Mouse (Mus musculus): Measurements from ENCODE around the gene Mast3. TPM values are rescaled to one million over a fixed set of nuclear protein-coding genes. Genes with fewer than 3 reads are reported as not detected.

The Mast3 gene
- polyA plus RNA-seq, 1 experiment from 2014 or later = 14.0 TPM

GRCm38 (mm10) chr8:70762118-70762517, 42.7 kb downstream of the Mast3 start:
- Histone ChIP-seq H3K9ac (no peak overlapping the region), H3K4me1 (peaks cover 40% of the 10 kb centered on the region), H3K36me3 (peaks cover 22% of the 10 kb centered on the region), H3K4me2 (replicated peaks) (no peak overlapping the region), H3K27me3 (no peaks in the 10 kb centered on the region), H3K4me3 (no peak overlapping the region), H3K27ac (no peak overlapping the region), H3K9me3 (no peaks in the 10 kb centered on the region)
- no peak for ATAC-seq (ENCODE audit: low FRiP score, low read depth)
- WGBS = 81% methylated on average over 1 of the region's 1 CpGs

GRCm38 (mm10) chr8:70760775-70761406, 44.0 kb downstream of the Mast3 start, which contains the start of gene Mpv17l2:
Gene Mpv17l2 (minus strand): TSS chr8:70760946.
- Histone ChIP-seq H3K36me3 (peaks cover 34% of the 10 kb centered on the region), H3K4me3 (peak within 1 kb of the TSS; percentile 74), H3K27ac (no peak within 1 kb of the TSS), H3K4me1 (peaks cover 32% of the 10 kb centered on the region), H3K9ac (peak within 1 kb of the TSS; percentile 85), H3K27me3 (no peaks in the 10 kb centered on the region), H3K9me3 (no peaks in the 10 kb centered on the region), H3K4me2 (replicated peaks) (peak within 1 kb of the TSS; percentile 99)
- ATAC-seq (ENCODE audit: low FRiP score, low read depth) = peak; percentile 96
- WGBS = under 1% methylated on average over 55 of the region's 55 CpGs

DNA sequence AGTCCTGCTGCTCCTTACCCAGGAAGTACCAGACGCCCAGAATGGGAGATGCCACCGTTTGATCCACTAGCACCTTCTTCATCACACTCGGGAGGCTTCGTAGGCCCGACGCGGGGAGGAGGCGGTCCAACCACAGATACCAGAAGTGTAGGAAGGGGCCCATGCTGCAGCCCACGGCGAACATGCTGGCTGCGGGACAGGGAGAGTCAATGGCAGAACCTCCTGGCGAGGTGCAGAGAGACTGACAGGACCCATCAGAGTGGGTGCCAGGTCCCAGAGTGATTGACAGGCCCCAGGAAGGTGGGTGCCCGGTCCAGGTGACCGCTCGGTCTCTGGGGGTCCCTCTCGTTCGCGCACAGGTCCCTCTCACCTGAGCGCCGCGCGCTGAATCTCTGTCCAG, 44.5 kb downstream of the Mast3 start:
- 0% methylated on average over 22 of the region's 22 CpGs for WGBS
- peak overlapping the region; percentile 85 for H3K9ac ChIP-seq
- no peak for ATAC-seq (ENCODE audit: low FRiP score, low read depth)
- peak overlapping the region; percentile 99 for H3K4me2 ChIP-seq (replicated peaks)
- no peaks in the 10 kb centered on the region for H3K27me3 ChIP-seq
- no peaks in the 10 kb centered on the region for H3K9me3 ChIP-seq
- peak overlapping the region; percentile 74 for H3K4me3 ChIP-seq
- peaks cover 35% of the 10 kb centered on the region for H3K36me3 ChIP-seq
- H3K27ac ChIP-seq = no peak overlapping the region
- peaks cover 32% of the 10 kb centered on the region for H3K4me1 ChIP-seq

DNA sequence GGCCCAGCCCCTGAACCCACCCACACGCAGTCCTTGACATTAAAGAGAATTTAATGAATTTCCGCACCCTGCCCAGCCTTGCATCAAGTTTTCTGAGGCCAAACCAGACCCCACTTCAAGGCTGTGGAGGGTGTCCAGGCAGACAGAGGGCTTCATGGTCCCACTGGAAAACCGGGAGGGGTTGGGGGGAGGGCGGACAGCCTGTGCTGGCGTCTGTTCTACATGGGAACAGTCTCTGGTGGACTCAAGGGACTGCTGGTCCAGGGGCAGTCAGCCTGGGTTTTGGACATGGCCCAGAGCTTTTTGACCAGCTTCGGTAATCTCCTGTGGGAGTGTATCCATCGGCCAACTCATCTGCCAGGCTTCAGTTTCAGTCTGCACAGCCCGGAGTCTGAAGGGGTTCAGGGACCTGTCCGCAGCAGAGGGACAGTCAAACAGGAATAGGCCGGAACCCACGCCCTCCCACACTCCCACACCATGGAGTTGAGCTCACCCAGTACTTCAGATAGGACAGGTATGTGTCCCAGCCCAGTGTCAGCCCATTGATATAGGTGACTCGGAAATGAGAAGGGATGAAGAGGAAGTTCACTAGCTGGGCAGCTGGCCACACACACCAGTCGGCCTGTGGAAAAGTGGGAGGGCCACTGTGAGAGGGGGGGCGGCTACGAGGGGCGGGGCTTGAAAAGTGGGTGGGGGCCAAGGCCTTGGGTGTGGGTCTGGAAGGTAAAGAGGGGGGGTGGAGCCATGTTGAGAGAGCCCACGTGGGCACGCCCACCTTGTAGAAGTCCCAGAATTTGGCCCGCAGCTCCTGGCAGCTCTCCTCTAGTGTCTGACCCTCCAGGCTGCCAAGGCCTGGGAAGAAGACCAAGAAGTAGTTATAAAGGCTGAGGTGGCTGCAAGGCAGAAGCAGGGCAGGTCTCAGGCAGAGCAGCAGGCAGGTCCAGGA, 46.0 kb downstream of the Mast3 start:
- no peak for ATAC-seq (ENCODE audit: low FRiP score, low read depth)
- no peaks in the 10 kb centered on the region for H3K27me3 ChIP-seq
- WGBS = 68% methylated on average over 19 of the region's 19 CpGs
- 0 out of 2 replicates have a peak overlapping the region, but pooled peaks have one; percentile 74 for H3K4me3 ChIP-seq
- H3K4me1 ChIP-seq = peaks cover 36% of the 10 kb centered on the region
- H3K4me2 ChIP-seq (replicated peaks) = peak overlapping the region; percentile 99; the same call in 1 of the 2 replicates
- H3K9me3 ChIP-seq = no peaks in the 10 kb centered on the region
- no peak overlapping the region for H3K27ac ChIP-seq
- no peak overlapping the region for H3K9ac ChIP-seq
- peaks cover 32% of the 10 kb centered on the region for H3K36me3 ChIP-seq

DNA sequence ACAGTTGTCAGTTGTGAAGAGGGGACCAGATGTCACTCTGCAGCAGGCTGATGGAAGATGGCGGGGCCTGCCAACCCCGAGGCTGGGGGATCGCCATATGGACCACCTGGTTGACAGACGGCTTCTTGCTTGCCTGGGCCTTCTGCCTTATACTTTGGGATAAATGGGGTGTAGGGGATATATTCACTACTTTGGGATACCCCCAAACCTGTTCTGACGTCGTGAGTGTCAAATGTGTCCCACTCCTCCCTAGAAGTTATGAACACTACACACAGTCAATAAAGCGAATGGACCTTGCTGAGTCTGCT, 46.6 kb downstream of the Mast3 start:
- H3K4me1 ChIP-seq = peaks cover 42% of the 10 kb centered on the region
- no peak overlapping the region for H3K27ac ChIP-seq
- 82% methylated on average over 7 of the region's 7 CpGs for WGBS
- no peaks in the 10 kb centered on the region for H3K9me3 ChIP-seq
- H3K27me3 ChIP-seq = no peaks in the 10 kb centered on the region
- peaks cover 32% of the 10 kb centered on the region for H3K36me3 ChIP-seq
- H3K4me2 ChIP-seq (replicated peaks) = no peak overlapping the region
- H3K9ac ChIP-seq = no peak overlapping the region
- ATAC-seq (ENCODE audit: low FRiP score, low read depth) = no peak
- H3K4me3 ChIP-seq = no peak overlapping the region

DNA sequence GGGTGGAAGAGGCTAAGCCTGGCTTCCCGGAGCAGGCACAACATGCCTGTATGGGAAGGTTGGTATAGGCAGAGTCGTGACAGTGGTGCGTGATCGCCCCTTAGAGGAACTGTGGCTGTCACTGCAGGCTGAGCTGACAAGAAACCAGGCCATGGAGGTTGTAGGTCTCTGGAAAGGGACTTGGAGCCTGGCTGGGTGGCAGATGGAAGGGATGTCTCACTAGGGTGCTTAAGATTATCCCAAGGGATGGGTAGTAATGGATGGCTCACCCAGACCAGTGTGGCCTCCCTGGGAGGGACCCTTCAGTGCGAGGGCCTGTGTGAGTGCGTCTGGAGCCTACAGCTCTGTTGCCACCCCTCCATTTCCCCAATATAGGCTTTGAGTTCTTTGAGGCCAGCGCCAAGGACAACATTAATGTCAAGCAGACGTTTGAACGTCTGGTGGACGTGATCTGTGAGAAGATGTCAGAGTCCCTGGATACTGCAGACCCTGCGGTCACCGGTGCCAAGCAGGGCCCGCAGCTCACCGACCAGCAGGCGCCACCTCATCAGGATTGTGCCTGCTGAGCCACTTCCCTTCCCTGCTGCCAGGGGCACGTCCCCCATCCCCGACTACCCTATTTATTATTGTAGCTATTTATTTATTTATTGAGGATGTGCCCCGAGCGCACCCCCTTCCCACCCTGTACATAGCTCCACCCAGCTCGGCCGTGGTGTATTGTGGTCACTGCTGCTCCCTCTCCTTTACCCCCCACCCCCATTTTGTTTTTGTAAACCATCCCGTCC, 47.1 kb downstream of the Mast3 start:
- Histone ChIP-seq H3K27ac (no peak overlapping the region), H3K4me2 (replicated peaks) (no peak overlapping the region), H3K4me3 (no peak overlapping the region), H3K9ac (peak overlapping the region; percentile 19; the same call in 1 of the 2 replicates), H3K9me3 (no peaks in the 10 kb centered on the region), H3K36me3 (peaks cover 32% of the 10 kb centered on the region), H3K4me1 (peaks cover 47% of the 10 kb centered on the region), H3K27me3 (no peaks in the 10 kb centered on the region)
- ATAC-seq (ENCODE audit: low FRiP score, low read depth) = no peak
- WGBS = 77% methylated on average over 22 of the region's 22 CpGs

DNA sequence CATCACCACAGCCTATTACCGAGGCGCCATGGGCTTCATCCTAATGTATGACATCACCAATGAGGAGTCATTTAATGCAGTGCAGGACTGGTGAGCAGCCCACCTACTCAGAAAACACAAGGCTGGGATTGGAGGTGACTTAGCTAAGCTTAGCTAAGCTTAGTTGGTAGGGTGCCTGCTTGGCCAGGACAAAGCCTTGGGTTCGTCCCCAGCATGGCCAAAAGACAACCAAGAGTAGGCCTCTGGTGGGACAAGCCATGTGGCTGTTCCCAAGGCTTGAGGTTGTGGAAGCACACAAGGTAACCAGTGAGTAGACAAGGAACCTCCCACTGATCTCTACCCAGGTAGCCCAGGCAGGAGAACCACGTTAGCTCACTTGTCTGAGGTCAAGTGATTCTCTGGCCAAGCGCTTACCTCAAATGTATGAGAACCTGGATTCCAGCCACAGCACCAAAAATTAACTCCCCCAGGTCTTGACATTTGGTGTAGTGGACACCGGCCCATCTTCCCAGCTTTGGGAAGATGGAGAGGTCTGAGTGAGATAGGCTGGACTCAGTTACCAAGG, 48.3 kb downstream of the Mast3 start:
- Histone ChIP-seq H3K27ac (no peak overlapping the region), H3K4me3 (no peak overlapping the region), H3K27me3 (no peaks in the 10 kb centered on the region), H3K4me2 (replicated peaks) (no peak overlapping the region), H3K36me3 (peaks cover 29% of the 10 kb centered on the region), H3K9me3 (no peaks in the 10 kb centered on the region), H3K9ac (no peak overlapping the region), H3K4me1 (peaks cover 54% of the 10 kb centered on the region)
- no peak for ATAC-seq (ENCODE audit: low FRiP score, low read depth)
- 89% methylated on average over 6 of the region's 6 CpGs for WGBS

- no peak overlapping the region for H3K27ac ChIP-seq
- H3K4me2 ChIP-seq (replicated peaks) = peak overlapping the region; percentile 96
- H3K27me3 ChIP-seq = no peaks in the 10 kb centered on the region
- ATAC-seq (ENCODE audit: low FRiP score, low read depth) = no peak
- 82% methylated on average over 24 of the region's 24 CpGs for WGBS
- peaks cover 48% of the 10 kb centered on the region for H3K4me1 ChIP-seq
- H3K9ac ChIP-seq = peak overlapping the region; percentile 86
- peak overlapping the region; percentile 76 for H3K4me3 ChIP-seq
- H3K9me3 ChIP-seq = no peaks in the 10 kb centered on the region
- H3K36me3 ChIP-seq = peaks cover 29% of the 10 kb centered on the region
These were observed 49.0 kb downstream of the Mast3 start for GRCm38 (mm10) chr8:70755661-70756475.

GRCm38 (mm10) chr8:70754871-70755660, 49.8 kb downstream of the Mast3 start:
- peak overlapping the region; percentile 77 for H3K27ac ChIP-seq
- peak overlapping the region; percentile 86 for H3K9ac ChIP-seq
- peak overlapping the region; percentile 76 for H3K4me3 ChIP-seq
- no peaks in the 10 kb centered on the region; the same call in 1 of the 2 replicates for H3K27me3 ChIP-seq
- peaks cover 29% of the 10 kb centered on the region for H3K36me3 ChIP-seq
- no peaks in the 10 kb centered on the region for H3K9me3 ChIP-seq
- peak; percentile 39 for ATAC-seq (ENCODE audit: low FRiP score, low read depth)
- 15% methylated on average over 50 of the region's 50 CpGs for WGBS
- H3K4me1 ChIP-seq = peaks cover 44% of the 10 kb centered on the region
- H3K4me2 ChIP-seq (replicated peaks) = peak overlapping the region; percentile 96

DNA sequence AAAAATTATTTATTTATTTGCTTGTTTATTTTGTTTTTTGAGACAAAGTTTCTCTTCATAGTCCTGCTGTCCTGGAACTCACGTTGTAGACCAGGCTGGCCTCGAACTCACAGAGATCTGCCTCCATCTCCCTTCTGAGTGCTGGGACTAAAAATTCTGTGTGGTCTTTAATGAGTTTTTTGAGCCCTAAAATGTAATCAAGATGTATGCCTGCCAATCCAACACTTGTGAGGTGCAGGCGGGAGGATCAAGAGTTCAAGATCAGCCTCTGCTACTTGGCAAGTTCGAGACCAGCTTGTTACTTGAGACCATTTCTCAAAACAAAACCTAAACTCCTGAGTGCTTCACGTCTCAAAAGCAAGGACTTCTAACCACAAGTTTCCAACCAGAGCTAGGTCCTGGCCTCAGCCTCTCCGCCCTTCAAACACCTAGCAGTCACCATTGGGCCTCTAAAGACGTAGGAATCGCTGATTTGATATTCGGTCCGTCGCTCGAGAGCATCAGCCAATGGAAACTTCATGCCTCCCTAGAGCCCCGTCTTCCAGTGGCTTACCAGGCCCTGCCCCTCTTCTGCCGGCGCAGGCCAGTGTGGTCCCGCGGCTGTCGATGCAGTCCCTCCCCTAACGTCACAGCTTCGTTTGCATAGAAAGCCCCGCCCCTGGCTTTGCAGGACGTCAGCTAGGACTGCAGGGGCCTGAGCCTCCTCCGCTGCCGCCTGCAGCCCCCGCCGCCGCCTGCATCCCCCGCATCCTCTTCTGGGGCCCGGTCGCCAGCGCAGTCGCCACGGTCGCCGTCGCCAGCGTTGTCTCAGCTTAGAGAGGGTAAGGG, 50.6 kb downstream of the Mast3 start, which contains the start of gene Rab3a:
Gene Rab3a, plus strand, starts transcription at position 637 of the 828 bp plus-strand sequence.
- H3K27ac ChIP-seq = peak within 1 kb of the TSS; percentile 82

More for the DNA sequence above, 50.6 kb downstream of the Mast3 start, which contains the start of gene Rab3a:
- peak; percentile 98 for ATAC-seq (ENCODE audit: low FRiP score, low read depth)
- Histone ChIP-seq H3K4me2 (replicated peaks) (peak within 1 kb of the TSS; percentile 96), H3K27me3 (peaks cover 6% of the 10 kb centered on the region), H3K9me3 (no peaks in the 10 kb centered on the region), H3K4me1 (peaks cover 35% of the 10 kb centered on the region), H3K9ac (peak within 1 kb of the TSS; percentile 86), H3K4me3 (peak within 1 kb of the TSS; percentile 76), H3K36me3 (peaks cover 29% of the 10 kb centered on the region)
- WGBS = 8% methylated on average over 37 of the region's 37 CpGs
